Mouse (Mus musculus) limb, embryonic 11.5 days (tissue): ENCODE data around the gene Ndst4. TPM values are rescaled to one million over a fixed set of nuclear protein-coding genes. Genes with fewer than 3 reads are reported as not detected.

Experiments
- ATAC-seq: fragments of 200-750 bp; cut with Nextera tagmentation; 2 replicates; pipeline ENCODE4 v1.8.0; 2017; ENCODE audit warnings: low read depth; ENCODE audit not compliant: insufficient number of reproducible peaks, low FRiP score, low TSS enrichment
- DNase-seq: peaks from one replicate; pipeline ENCODE4 v3.0.0-alpha.2; 2015; ENCODE audit warnings: low spot score
- H3K27ac ChIP-seq: fragments of 300-500 bp; sonication (generic); replicated peaks from 2 replicates; pipeline ENCODE4 v1.5.1; 2014; ENCODE audit warnings: low read depth, mild to moderate bottlenecking, low read length
- H3K27me3 ChIP-seq: fragments of 300-500 bp; sonication (generic); 2 replicates; pipeline ENCODE4 v1.6.1; 2014; ENCODE audit warnings: mild to moderate bottlenecking, low read length, mixed read lengths; ENCODE audit not compliant: control insufficient read depth, insufficient read depth
- H3K36me3 ChIP-seq: fragments of 300-500 bp; sonication (generic); 2 replicates; pipeline ENCODE4 v1.6.1; 2014; ENCODE audit warnings: mild to moderate bottlenecking, low read length, moderate library complexity, mixed read lengths; ENCODE audit not compliant: control insufficient read depth, insufficient read depth
- H3K4me1 ChIP-seq: fragments of 300-500 bp; sonication (generic); 2 replicates; pipeline ENCODE4 v1.6.1; 2014; ENCODE audit warnings: low read length, mixed read lengths; ENCODE audit not compliant: control insufficient read depth, insufficient read depth
- H3K4me2 ChIP-seq: fragments of 300-500 bp; sonication (generic); 2 replicates; pipeline ENCODE4 v1.6.1; 2014; ENCODE audit warnings: low read depth, mild to moderate bottlenecking, moderate library complexity; ENCODE audit not compliant: severe bottlenecking
- H3K4me3 ChIP-seq: fragments of 300-500 bp; sonication (generic); 2 replicates; pipeline ENCODE4 v1.5.1; 2014; ENCODE audit warnings: low read depth, low read length
- H3K9ac ChIP-seq: fragments of 300-500 bp; sonication (generic); 2 replicates; pipeline ENCODE4 v1.6.1; 2014; ENCODE audit warnings: mild to moderate bottlenecking, low read length
- H3K9me3 ChIP-seq: fragments of 300-500 bp; sonication (generic); 2 replicates; pipeline ENCODE4 v1.6.1; 2016; ENCODE audit warnings: low read length; ENCODE audit not compliant: control insufficient read depth
- WGBS: fragments of 180-500 bp; shearing (Covaris S2); extraction: QIAGEN DNeasy Blood & Tissue Kit; methylation state at CpG from one replicate; pipeline ENCODE4 v1.1.7; 2014; 5-methylcytosine and 5-hydroxymethylcytosine counted together
- polyA plus RNA-seq: library from polyadenylated mRNA; unstranded; fragments of >200 nt; fragmentation: Nextera tagmentation; extraction: Ambion mirVana; gene quantifications from 2 replicates; pipeline ENCODE4 v1.2.1, GENCODE M21; 2014

The Ndst4 gene
- polyA plus RNA-seq, 1 experiment from 2014 or later: 0.47 TPM

- WGBS: 79% methylated on average over 2 of the region's 2 CpGs
- no peak for ATAC-seq
Measured at GRCm38 (mm10) chr3:125632233-125632632, 228.4 kb downstream of the Ndst4 start.

DNA sequence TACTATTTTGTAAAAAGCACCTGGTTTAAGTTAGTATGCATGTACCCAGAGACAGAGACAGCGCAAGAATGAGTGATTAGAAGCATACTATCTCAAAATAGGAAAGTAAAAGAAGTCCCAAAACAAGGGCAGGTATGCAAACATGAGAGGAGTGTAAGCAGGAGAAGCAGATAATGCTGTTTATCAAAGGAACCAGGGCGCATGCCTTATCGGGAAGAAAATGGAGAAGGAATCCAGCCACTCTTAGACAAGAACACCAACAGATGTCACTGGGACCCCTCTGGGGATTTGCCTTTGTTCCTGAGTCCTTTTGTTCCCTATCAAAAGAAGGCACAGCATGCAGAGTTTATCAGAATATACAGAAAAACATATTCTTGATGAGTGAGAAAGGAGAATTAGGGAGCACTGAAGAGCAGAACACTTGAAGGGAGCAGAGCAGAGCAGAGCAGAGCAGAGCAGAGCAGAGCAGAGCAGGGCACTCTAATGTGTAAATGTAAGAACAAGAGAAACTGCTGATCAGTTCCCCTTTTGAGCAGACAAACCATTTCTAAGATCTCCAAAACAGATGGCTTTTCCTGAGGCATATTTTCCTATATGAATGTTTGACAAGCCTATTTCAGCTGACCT, 251.2 kb downstream of the Ndst4 start:
- ATAC-seq (no peak), DNase-seq (no peak)
- Histone ChIP-seq H3K27ac (no peak overlapping the region), H3K9me3 (no peaks in the 10 kb centered on the region), H3K4me3 (no peak overlapping the region), H3K4me1 (no peaks in the 10 kb centered on the region), H3K27me3 (no peaks in the 10 kb centered on the region), H3K36me3 (no peaks in the 10 kb centered on the region), H3K9ac (no peak overlapping the region), H3K4me2 (no peak overlapping the region)
- 85% methylated on average over 3 of the region's 3 CpGs for WGBS

More at GRCm38 (mm10) chr3:125632233-125632632, 228.4 kb downstream of the Ndst4 start:
- Histone ChIP-seq H3K27me3 (no peaks in the 10 kb centered on the region), H3K36me3 (no peaks in the 10 kb centered on the region), H3K9me3 (no peaks in the 10 kb centered on the region), H3K27ac (no peak overlapping the region), H3K4me1 (no peaks in the 10 kb centered on the region), H3K4me3 (no peak overlapping the region), H3K9ac (no peak overlapping the region), H3K4me2 (no peak overlapping the region)
- no peak for DNase-seq

DNA sequence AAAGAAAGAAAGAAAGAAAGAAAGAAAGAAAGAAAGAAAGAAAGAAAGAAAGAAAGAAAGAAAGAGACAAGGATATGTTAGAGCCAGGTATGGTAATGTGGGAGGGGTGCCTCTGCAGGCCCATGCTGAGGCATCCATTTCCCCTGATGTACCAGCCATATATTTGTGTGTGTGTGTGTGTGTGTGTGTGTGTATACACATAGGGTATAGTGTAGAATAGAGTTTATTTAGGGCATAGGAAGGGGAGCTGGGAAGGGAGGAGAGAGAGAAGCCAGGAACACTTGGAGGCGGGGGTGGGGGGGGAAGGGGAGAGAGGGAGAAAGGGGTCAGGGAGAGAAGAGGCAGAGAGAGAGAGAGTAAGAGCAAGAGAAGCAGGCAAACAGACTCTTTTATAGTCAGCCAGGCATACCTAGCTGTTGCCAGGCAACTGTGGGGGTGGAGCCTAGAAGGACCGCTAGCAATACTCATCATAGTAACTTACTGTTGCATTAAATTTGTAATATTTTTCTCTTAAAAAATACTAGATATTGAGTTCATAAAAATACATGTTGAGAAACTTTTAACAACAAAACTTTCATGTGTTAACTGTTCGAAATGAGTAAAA, 256.3 kb downstream of the Ndst4 start:
- Histone ChIP-seq H3K9ac (no peak overlapping the region), H3K4me3 (no peak overlapping the region), H3K27me3 (no peaks in the 10 kb centered on the region), H3K4me2 (no peak overlapping the region), H3K9me3 (no peaks in the 10 kb centered on the region), H3K4me1 (no peaks in the 10 kb centered on the region), H3K27ac (no peak overlapping the region), H3K36me3 (no peaks in the 10 kb centered on the region)
- WGBS: 60% methylated on average over 3 of the region's 3 CpGs
- DNase-seq (no peak), ATAC-seq (peak; percentile 73; the same call in 1 of the 2 replicates)

DNA sequence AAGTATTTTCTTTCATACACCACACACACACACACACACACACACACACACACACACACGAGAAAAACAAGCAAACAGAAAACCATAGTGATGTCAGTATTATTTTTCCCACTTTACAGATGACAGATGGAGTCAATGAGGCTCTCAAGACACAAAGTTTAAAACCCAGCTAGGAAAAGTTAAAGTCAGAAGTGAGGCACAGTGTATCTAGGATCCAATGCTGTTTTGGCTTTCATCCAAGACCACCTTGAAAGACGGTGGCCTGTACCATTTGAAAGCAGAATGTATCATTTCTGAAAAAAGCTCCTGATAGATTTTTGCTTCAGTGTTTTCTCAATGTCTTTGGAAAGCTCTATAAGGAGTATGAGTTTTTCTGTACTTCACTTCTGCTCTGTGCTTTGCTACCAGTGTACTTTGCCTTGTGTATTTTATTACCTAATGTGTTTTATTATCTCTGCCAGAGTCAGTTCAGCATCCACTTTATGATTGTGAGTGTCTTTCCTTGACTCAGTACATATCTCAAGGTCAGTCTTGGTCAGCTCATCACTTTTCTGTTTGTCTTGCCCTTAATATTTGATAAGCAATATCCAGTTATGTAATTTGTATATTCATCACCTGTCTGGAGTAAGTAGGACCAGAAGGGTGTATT, 257.1 kb downstream of the Ndst4 start:
- H3K36me3 ChIP-seq: no peaks in the 10 kb centered on the region
- DNase-seq (no peak), ATAC-seq (no peak)
- WGBS: 83% methylated on average over 2 of the region's 2 CpGs
- H3K9me3 ChIP-seq: no peaks in the 10 kb centered on the region
- H3K27ac ChIP-seq: no peak overlapping the region
- no peak overlapping the region for H3K4me2 ChIP-seq
- no peak overlapping the region for H3K4me3 ChIP-seq
- H3K9ac ChIP-seq: no peak overlapping the region
- H3K27me3 ChIP-seq: no peaks in the 10 kb centered on the region
- H3K4me1 ChIP-seq: no peaks in the 10 kb centered on the region

DNA sequence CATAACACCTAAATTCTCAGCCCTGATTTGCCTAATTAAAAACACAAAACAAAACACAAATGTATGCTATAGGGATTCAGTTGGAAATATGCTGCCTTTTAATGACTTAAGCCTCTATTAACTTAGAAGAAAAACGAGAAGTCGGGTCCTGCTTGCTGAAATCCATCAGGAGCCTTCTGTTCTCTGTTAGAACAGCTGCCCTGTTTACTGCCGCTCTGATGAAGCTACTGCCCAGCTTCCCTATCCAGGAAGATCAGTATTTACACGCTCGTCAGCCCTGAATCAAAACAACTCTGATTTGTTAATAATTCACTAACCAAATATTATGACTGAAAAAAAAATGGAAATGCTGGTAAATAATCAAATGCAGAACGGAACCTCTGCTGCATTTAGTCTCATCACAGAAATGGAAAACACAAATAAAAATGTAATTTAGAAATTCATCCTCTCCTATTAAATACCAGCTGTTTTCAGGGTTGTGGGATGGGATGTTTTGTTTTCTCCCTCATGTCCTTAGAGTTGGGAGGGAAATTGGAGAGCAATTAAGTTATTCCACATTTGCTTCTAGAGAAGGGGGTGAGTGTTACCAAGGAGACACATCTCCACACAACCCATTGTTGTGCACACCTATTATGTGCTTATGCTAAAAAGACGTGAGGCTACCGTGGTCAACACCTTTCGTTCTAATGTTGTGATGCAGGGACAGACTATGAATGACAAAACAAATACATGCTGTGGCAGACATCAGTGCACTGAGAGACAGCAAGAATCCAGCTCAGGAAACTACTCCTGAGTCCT, 270.3 kb downstream of the Ndst4 start:
- Histone ChIP-seq H3K27ac (no peak overlapping the region), H3K4me3 (no peak overlapping the region), H3K9me3 (no peaks in the 10 kb centered on the region), H3K27me3 (no peaks in the 10 kb centered on the region), H3K9ac (no peak overlapping the region), H3K36me3 (no peaks in the 10 kb centered on the region), H3K4me2 (no peak overlapping the region), H3K4me1 (no peaks in the 10 kb centered on the region)
- no peak for DNase-seq
- ATAC-seq: no peak
- 62% methylated on average over 9 of the region's 9 CpGs for WGBS

DNA sequence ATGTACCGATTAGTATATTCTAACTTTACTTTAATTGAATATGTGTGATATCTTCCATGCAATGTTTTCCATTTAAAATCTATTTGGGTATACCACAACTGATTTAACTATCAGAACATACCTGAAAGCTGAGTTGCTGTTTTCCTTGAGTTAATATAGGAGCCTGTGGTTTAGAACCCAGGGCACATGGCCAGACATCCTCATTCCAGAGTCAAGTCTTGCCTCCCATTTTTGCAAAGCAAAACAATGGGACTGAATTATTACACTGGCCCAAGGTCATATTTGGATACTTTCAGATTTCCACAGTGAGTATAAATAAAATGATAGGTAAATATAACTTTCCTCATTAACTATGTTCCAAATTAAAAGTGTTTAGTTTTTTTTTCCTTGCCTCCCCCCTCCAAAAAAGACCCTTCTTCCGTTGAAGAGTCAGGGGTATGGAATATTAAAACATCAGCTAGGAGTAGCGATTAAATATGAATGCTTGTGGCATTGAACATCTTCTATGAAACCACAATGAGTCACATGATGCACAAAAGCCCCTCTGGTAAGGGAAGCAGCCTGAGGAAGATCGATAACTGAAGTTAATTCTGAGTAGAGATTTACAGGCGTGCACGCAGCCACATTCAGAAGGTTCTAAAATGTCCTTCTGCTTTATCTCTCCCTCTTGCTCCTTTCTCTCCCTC, 271.5 kb downstream of the Ndst4 start:
- WGBS: 90% methylated on average over 6 of the region's 6 CpGs
- H3K4me2 ChIP-seq: no peak overlapping the region
- no peak for ATAC-seq

GRCm38 (mm10) chr3:125678924-125679323, 275.0 kb downstream of the Ndst4 start:
- 79% methylated on average over 9 of the region's 9 CpGs for WGBS
- Histone ChIP-seq H3K27ac (no peak overlapping the region), H3K4me1 (no peaks in the 10 kb centered on the region), H3K36me3 (no peaks in the 10 kb centered on the region), H3K27me3 (no peaks in the 10 kb centered on the region), H3K9me3 (no peaks in the 10 kb centered on the region), H3K9ac (no peak overlapping the region), H3K4me2 (no peak overlapping the region), H3K4me3 (no peak overlapping the region)
- ATAC-seq (peak; percentile 76), DNase-seq (peak; percentile 31)

More for the DNA sequence above, 271.5 kb downstream of the Ndst4 start:
- H3K9me3 ChIP-seq: no peaks in the 10 kb centered on the region
- H3K27ac ChIP-seq: no peak overlapping the region
- no peaks in the 10 kb centered on the region for H3K4me1 ChIP-seq
- H3K9ac ChIP-seq: no peak overlapping the region
- no peak for DNase-seq
- no peaks in the 10 kb centered on the region for H3K27me3 ChIP-seq
- no peak overlapping the region for H3K4me3 ChIP-seq
- H3K36me3 ChIP-seq: no peaks in the 10 kb centered on the region
